Mouse (Mus musculus) heart, adult 8-10 months (tissue): ENCODE data around the gene Best2. TPM values are rescaled to one million over a fixed set of nuclear protein-coding genes. Genes with fewer than 3 reads are reported as not detected.

Experiments
- DNase-seq: peaks from one replicate; pipeline ENCODE4 v3.0.0; 2022; ENCODE audit warnings: low spot score
- total RNA-seq, 4 experiments: library from RNA; stranded (reverse); gene quantifications; 2 replicates each; pipeline ENCODE4 v1.2.4; 2022

The Best2 gene
- total RNA-seq: not detected

GRCm38 (mm10) chr8:85014431-85014830 is at the start of gene Best2:
Best2 (minus strand) TSS chr8:85014531.
- DNase-seq: no peak

GRCm38 (mm10) chr8:85062603-85063002 is 48.3 kb upstream of the Best2 start:
- no peak for DNase-seq

- DNase-seq: peak; percentile 91
These were observed 45.7 kb upstream of the Best2 start, which contains the start of gene Fbxw9 for GRCm38 (mm10) chr8:85059879-85060616. Fbxw9 (plus strand) TSS chr8:85060055.

DNA sequence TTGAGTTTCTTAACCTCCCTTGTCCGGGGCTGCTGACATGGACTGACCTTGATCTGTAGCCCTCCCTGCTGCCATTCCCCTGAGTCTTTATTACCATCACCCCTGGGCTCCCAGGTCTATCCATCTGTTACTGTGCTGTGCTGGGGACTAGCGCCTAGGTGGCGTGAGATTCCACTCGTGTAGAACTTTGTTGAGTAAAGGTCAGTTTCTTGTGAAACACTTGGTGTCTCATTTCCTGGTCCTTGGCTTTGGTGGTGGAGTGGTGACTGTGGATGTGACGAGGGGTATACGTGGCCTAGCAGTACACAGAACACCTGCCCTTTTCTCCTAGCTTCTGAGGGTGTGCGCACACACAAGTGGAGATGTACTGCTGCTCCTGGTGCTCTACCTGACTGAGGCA is 43.0 kb upstream of the Best2 start:
- no peak for DNase-seq

GRCm38 (mm10) chr8:85043619-85044018 is 29.3 kb upstream of the Best2 start:
- DNase-seq: no peak

- no peak for DNase-seq
These were observed 23.6 kb upstream of the Best2 start for GRCm38 (mm10) chr8:85037681-85038531.

GRCm38 (mm10) chr8:85037366-85037680 is 23.0 kb upstream of the Best2 start:
- DNase-seq: no peak

- peak; percentile 93 for DNase-seq
These were observed 22.5 kb upstream of the Best2 start, which contains the start of gene Tnpo2 for GRCm38 (mm10) chr8:85036718-85037365. Tnpo2 (plus strand) TSS chr8:85036915.

- DNase-seq: no peak
These were observed 22.0 kb upstream of the Best2 start for GRCm38 (mm10) chr8:85036381-85036717.

DNA sequence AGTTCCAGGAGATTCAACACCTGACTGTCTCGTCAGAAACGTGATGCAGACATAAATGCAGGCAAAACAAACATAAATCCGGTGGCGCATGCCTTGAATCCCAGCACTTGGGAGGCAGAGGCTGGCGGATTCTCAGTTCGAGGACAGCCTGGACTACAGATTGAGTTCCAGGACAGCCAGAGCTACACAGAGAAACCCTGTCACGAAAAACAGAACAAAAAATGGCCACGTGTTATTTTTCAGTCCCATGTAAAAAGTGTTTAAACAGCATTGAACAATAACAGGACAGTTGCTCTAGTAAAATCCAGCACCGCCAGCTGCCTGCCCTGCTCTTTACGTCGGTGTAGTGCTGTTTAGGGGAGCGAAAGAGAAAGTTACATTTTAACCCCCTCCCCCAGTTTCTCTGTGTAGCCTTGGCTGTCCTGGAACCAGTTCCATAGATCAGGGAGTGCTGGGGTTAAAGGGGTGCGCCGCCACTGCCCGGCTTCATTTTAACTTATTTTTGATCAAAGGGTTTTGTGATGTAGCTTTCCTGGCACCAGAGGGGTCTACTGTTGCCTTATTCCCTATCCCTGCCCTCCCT is 21.5 kb upstream of the Best2 start:
- DNase-seq: no peak

GRCm38 (mm10) chr8:85035165-85035727 is 20.9 kb upstream of the Best2 start:
- no peak for DNase-seq

GRCm38 (mm10) chr8:85034764-85035163 is 20.4 kb upstream of the Best2 start:
- DNase-seq: no peak

GRCm38 (mm10) chr8:85033867-85034266 is 19.5 kb upstream of the Best2 start:
- DNase-seq: no peak

- no peak for DNase-seq
These were observed 18.4 kb upstream of the Best2 start for GRCm38 (mm10) chr8:85032622-85033311.

- no peak for DNase-seq
These were observed 14.9 kb upstream of the Best2 start for GRCm38 (mm10) chr8:85029271-85029670.

GRCm38 (mm10) chr8:85027922-85028321 is 13.6 kb upstream of the Best2 start:
- DNase-seq: no peak

GRCm38 (mm10) chr8:85027516-85027855 is 13.2 kb upstream of the Best2 start:
- DNase-seq: no peak

- DNase-seq: peak; percentile 98
These were observed 12.6 kb upstream of the Best2 start, which contains the start of gene Trir for GRCm38 (mm10) chr8:85026670-85027515. Trir (plus strand) TSS chr8:85026823.

GRCm38 (mm10) chr8:85025098-85025932 is 11.0 kb upstream of the Best2 start, which contains the start of gene Asna1:
Asna1 (minus strand) TSS chr8:85025281.
- DNase-seq: peak; percentile 91
